Mouse (Mus musculus): ENCODE measurements at regions not wholly inside any gene's neighbourhood (a gene's known extent, or its start where the extent isn't known, plus 50 kb on each side); places are given as distances from the start of the nearest gene placed in this dataset.
A peak's percentile ranks its signal among the peaks of the same experiment; 100 is the strongest.
"Not testable (repeated sequence)": the region's sequence is repeated elsewhere in the genome, so short reads cannot be mapped to it uniquely, and the experiment has no call there.

- no peak for DNase-seq (ENCODE audit: low spot score in 2 of 2)
Observed at GRCm38 (mm10) chr5:91755958-91756357, 206.9 kb downstream of the Rchy1 start.

- not testable (repeated sequence) for DNase-seq (ENCODE audit: low spot score in 2 of 2)
Observed at GRCm38 (mm10) chr5:91752846-91753245, 210.0 kb downstream of the Rchy1 start.

GRCm38 (mm10) chr5:91751168-91751567 is 211.7 kb downstream of the Rchy1 start:
- DNase-seq (ENCODE audit: low spot score in 2 of 2), result no peak

- no peak for DNase-seq (ENCODE audit: low spot score in 2 of 2)
Observed at GRCm38 (mm10) chr5:91746077-91746476, 216.8 kb downstream of the Rchy1 start.

DNA sequence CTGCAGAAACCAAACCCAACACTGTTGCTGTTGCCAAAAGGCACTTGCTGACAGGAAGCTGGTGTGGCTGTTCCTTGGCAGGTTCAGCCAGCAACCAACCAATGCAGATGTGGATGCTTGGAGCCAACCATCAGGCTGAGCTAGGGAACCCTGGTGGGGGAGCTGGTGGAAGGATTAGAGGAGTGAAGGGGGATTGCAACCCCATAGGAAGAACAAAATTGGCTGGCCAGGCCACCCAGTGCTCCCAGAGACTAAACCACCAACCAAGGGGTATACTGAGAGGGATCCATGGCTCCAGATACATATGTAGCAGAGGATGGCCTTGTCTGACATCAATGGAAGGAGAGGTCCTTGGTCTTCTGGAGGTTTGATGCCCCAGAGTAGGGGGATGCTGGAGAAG is 218.5 kb downstream of the Rchy1 start:
- DNase-seq (ENCODE audit: low spot score in 2 of 2), result no peak

DNA sequence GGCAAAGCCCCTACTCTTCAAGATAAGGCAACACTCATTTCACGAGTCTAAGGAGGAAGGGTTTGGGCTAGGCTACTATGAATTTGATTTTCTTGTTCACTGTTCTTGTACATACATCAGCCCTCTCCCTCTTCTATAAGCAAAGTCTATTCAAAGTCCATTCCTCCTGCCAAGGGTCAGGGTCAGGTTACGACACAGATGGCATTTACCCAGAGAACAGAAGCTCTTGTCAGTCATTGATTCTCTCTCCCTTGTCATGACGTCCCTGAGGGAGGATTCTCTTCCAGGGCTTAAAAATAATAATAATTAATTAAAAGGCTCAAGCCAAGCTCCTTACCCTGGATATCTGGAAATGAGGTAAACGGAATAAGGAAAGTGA is 222.7 kb downstream of the Rchy1 start:
- no peak for DNase-seq (ENCODE audit: low spot score in 2 of 2)

GRCm38 (mm10) chr5:91739433-91740158 is 222.2 kb downstream of the Parm1 start:
- DNase-seq (ENCODE audit: low spot score in 2 of 2), result peak; percentile 16 to 41

- no peak for DNase-seq (ENCODE audit: low spot score in 2 of 2)
Observed at GRCm38 (mm10) chr5:91732002-91732401, 214.6 kb downstream of the Parm1 start.

DNA sequence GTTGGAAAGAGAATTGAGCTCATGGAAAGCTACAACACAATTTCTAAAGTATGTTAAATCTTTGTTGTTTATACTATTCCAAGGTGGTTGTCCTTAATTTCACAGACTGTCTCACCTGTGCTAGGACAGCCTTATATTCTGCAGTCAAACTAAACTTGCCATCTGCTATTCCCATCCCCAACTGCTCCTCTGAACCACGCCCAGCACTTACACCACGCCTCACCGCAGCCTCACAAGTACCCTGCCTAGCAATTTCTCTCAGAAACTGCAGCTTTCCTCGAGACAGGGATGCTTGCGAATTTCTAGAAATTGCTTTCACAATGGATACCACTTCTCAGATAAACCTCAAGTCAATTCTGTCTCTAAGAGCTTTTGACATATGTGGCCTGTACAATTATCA is 213.7 kb downstream of the Parm1 start:
- DNase-seq (ENCODE audit: low spot score in 2 of 2), result no peak

DNA sequence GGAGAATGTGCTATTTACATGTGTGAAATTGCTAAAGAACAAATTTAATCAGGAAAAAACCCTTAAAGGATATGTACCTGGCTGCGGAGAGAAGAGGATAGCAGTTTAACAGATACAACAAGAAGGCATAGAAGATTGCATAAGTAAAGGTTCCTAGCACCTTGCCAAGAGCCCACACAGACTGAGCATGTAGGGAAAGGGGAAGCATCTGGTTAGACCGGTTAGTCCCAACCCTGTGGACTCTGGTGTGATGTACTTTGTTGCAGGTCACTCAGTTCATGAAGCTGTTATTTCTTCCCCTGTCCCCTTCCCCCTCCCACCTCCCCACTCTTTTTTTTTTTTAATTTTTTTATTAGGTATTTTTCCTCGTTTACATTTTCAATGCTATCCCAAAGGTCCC is 212.5 kb downstream of the Parm1 start:
- DNase-seq (ENCODE audit: low spot score in 2 of 2), result no peak

DNA sequence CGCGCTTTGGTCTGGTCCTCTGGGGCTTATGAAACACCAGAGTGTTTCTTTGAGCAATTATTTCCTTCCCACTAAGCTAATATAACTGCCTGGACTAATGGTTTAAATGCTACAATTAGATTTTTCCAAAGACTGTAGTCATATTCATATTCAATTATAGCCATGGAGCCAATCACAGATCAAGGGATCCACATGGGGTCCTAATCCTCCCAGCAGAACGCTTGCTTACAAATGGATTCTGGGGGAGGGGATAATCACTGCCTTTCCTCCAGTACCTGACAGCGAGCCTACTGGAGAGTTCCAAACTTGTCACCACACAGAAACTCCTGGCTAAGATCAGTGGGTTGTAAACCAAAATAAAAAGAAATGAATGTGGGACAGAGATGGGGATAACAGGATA is 212.0 kb downstream of the Parm1 start:
- DNase-seq (ENCODE audit: low spot score in 2 of 2), result no peak

DNA sequence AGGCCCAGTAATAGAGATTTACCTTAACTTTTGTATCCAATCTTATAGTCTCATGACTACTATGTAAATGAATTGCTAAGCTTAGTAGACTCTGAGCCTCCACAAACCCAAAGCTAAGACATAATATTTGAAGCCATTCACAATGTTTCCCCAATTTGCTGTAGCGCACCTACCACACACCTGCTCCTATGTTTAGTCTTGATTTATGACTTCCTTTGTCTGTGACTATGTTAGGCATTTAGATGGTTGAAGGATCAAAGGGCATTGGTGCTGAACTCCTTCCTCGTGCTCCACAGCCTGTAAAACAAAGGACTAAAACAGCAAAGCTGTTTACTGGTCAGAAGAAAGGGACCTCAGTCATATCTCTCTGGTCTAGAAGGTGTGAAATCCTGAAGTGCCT is 210.0 kb downstream of the Parm1 start:
- DNase-seq (ENCODE audit: low spot score in 2 of 2), result no peak

DNA sequence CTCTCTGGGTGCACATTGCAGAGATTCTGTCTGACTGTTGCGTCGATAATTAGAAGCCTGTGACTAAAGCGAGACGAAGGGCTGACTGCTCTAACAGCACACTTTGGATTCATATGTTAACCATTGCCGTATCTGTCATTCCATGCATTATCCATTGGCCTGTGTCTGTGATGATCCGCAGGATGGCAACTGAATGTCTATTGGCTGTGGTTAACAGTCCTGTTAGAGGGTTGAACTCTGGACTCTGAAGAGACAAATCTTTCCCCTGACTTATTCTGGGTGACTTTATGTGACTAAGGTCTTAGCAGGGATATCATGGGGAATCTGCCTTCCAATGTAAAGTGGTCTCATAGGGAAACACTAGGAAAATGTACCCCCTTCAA is 208.7 kb downstream of the Parm1 start:
- no peak for DNase-seq (ENCODE audit: low spot score in 2 of 2)

DNA sequence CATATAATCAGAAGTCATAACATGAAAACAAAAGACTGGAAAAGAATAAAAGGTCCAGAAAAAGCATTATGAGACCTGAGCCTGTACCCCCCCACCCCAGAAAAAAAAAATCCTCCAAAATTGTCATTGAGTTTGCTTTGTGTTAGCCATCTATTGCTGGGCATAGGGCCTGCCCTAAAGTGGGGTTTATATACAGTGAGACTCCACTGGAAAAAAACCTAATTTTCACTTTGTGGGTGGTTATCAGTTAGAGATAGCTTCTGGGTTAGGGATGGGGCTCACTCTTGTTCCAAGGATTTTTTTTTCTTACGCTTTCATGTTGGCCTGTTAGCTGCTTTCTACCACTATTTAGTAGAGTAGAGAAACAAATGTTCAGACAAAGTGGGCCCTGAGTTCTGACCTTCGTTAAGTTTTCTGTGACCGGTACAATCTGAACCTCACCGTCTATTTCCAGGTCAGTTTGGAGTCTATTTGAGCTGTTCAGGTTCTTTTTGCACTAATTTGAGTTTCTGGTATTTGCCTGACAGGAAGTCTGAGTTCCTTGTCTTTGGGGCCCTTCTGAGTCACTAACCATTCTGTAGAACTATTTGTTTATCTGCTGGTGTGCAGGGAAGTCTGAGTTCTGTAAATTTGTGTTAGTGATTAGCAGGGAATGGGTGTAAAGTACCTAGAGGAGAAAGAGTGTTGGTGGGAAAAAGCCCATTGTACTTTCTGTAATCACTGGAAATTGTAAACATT is 208.1 kb downstream of the Parm1 start:
- DNase-seq (ENCODE audit: low spot score in 2 of 2), result no peak

- DNase-seq (ENCODE audit: low spot score in 2 of 2), result no peak
Observed at GRCm38 (mm10) chr5:91724881-91725280, 207.5 kb downstream of the Parm1 start.

GRCm38 (mm10) chr5:91723416-91723815 is 206.0 kb downstream of the Parm1 start:
- DNase-seq (ENCODE audit: low spot score in 2 of 2), result no peak

DNA sequence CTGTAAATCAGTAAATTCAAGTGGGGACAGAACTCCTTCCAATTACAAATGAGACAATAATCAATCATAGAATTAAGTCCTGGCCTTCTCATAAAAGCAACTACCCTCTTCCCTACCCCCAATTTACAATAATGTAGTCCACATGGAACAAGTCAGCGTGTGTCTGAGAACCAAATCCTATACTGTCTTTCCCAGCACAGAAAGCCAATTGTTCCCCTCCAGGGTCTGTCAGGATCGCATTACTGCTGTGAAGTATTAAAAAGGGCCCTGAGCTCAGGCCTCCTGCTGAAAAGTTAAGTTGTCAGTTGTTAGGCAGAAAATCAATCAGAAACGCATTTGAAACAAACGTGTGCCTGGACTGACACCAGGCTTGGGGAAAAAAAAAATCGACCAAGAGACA is 205.6 kb downstream of the Parm1 start:
- no peak for DNase-seq (ENCODE audit: low spot score in 2 of 2)

- no peak for DNase-seq (ENCODE audit: low spot score in 2 of 2)
Observed at GRCm38 (mm10) chr5:91722403-91722802, 205.0 kb downstream of the Parm1 start.

GRCm38 (mm10) chr5:91721231-91722096 is 204.0 kb downstream of the Parm1 start:
- no peak for DNase-seq (ENCODE audit: low spot score in 2 of 2)

DNA sequence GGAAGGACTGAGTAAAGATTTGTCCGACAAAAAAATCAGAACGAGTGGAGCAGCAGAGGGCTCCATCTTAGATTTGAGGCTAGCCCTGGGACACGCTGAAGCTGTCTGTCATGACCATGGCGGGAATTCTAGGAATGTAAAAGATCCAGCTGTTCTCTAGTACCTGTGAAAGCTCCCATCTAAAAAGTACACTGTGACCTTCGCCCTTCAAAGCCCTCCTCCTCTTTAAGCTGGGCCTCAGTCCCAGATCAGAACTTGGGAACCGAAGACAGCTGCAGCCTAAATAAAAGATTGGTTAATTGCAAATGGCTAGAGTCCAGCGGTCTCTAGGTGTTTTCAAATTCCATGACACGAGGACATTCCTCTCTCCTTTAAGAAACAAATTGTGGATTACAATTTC is 195.6 kb downstream of the Parm1 start:
- no peak for DNase-seq (ENCODE audit: low spot score in 2 of 2)

- no peak for DNase-seq (ENCODE audit: low spot score in 2 of 2)
Observed at GRCm38 (mm10) chr5:91709494-91710286, 192.3 kb downstream of the Parm1 start.

DNA sequence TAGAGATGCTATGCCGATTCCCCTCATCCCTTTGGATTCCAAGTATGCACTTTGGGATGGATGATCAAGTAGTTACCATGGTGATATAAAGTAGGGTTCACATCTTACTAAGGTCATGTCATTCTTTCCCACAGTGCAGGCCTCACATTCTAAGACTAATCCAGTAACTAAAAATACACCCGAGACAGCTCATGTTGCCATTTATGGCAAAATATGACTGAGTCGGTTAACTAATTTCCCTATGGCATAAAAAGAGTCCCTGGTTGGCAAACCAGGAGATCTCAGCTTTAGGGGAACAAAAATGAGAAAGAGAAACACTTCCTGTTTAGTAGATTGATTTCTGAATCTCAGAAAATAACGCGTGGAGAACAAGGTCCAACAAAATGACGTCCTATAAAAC is 190.7 kb downstream of the Parm1 start:
- DNase-seq (ENCODE audit: low spot score in 2 of 2), result no peak

Measured in frontal cortex, postnatal 25 days (tissue).